Mouse (Mus musculus) heart, embryonic 11.5 days (tissue): ENCODE measurements around the gene Brpf1. TPM values are rescaled to one million over a fixed set of nuclear protein-coding genes. Genes with fewer than 3 reads are reported as not detected.

ENCODE experiments used
- ATAC-seq: fragments of 200-750 bp; cut with Nextera tagmentation; replicated peaks from 2 replicates; pipeline ENCODE4 v1.8.0; 2017; ENCODE audit warnings: moderate library complexity; ENCODE audit not compliant: insufficient number of reproducible peaks, low FRiP score, low TSS enrichment
- H3K27ac ChIP-seq: fragments of 300-500 bp; sonication (generic); 2 replicates; pipeline ENCODE4 v1.5.1; 2014; ENCODE audit warnings: mild to moderate bottlenecking, low read depth, low read length
- H3K27me3 ChIP-seq: fragments of 300-500 bp; sonication (generic); 2 replicates; pipeline ENCODE4 v1.6.1; 2014; ENCODE audit warnings: mild to moderate bottlenecking, low read length, mixed read lengths; ENCODE audit not compliant: control insufficient read depth, insufficient read depth
- H3K36me3 ChIP-seq: fragments of 300-500 bp; sonication (generic); 2 replicates; pipeline ENCODE4 v1.6.1; 2014; ENCODE audit warnings: mild to moderate bottlenecking, low read length, moderate library complexity, mixed read lengths; ENCODE audit not compliant: control insufficient read depth, insufficient read depth
- H3K4me1 ChIP-seq: fragments of 300-500 bp; sonication (generic); 2 replicates; pipeline ENCODE4 v1.6.1; 2014; ENCODE audit warnings: low read length; ENCODE audit not compliant: control insufficient read depth, insufficient read depth
- H3K4me2 ChIP-seq: fragments of 300-500 bp; sonication (generic); 2 replicates; pipeline ENCODE4 v1.6.1; 2014; ENCODE audit warnings: mild to moderate bottlenecking, moderate library complexity
- H3K4me3 ChIP-seq: fragments of 300-500 bp; sonication (generic); 2 replicates; pipeline ENCODE4 v1.5.1; 2014; ENCODE audit warnings: low read depth, low read length
- H3K9ac ChIP-seq: fragments of 300-500 bp; sonication (generic); 2 replicates; pipeline ENCODE4 v1.6.1; 2014; ENCODE audit warnings: mild to moderate bottlenecking, low read depth, low read length, moderate library complexity
- H3K9me3 ChIP-seq: fragments of 300-500 bp; sonication (generic); replicated peaks from 2 replicates; pipeline ENCODE4 v1.6.1; 2016; ENCODE audit warnings: low read length; ENCODE audit not compliant: control insufficient read depth
- WGBS: fragments of 180-500 bp; shearing (Covaris S2); extraction: QIAGEN DNeasy Blood & Tissue Kit; methylation state at CpG from one replicate; pipeline ENCODE4 v1.1.7; 2014; ENCODE audit not compliant: insufficient replicate concordance; 5-methylcytosine and 5-hydroxymethylcytosine counted together
- polyA plus RNA-seq: library from polyadenylated mRNA; unstranded; fragments of >200 nt; fragmentation: Nextera tagmentation; extraction: Ambion mirVana; gene quantifications from 2 replicates; pipeline ENCODE4 v1.2.1, GENCODE M21; 2014

Gene Brpf1
- 11.0 and 14.6 TPM in 2 replicates for polyA plus RNA-seq

DNA sequence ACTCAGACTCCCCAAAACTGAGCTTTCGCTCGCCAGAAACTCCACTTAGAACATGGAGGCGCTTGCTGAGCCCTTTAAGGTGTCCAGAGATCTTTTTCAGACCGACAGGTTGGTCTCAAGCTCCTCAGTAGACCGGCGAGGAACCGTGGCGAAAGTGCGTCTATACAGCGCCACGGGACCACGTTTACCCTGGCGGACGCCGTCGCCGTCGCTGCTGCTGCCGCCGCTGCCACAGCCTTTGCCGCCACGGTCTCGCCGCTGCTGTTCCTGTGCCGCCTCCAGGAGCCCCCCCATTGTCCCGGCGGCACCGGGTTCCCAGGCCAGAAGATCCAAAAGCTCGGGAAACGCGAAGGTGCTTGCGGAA is at the start of gene Brpf1:
Gene Brpf1, plus strand, starts transcription at position 152 of the 364 bp plus-strand sequence.
- H3K27ac ChIP-seq = peak within 1 kb of the TSS; percentile 99
- ATAC-seq = peak; percentile 53
- peak within 1 kb of the TSS; percentile 84 for H3K4me2 ChIP-seq
- 0 out of 2 replicates have a peak, but pooled peaks cover 9% of the 10 kb centered on the region for H3K4me1 ChIP-seq
- H3K9me3 ChIP-seq = no peaks in the 10 kb centered on the region
- H3K9ac ChIP-seq = peak within 1 kb of the TSS; percentile 95
- H3K4me3 ChIP-seq = peak within 1 kb of the TSS; percentile 96
- H3K36me3 ChIP-seq = 0 out of 2 replicates have a peak, but pooled peaks cover 3% of the 10 kb centered on the region
- WGBS = 0% methylated on average over 32 of the region's 32 CpGs
- H3K27me3 ChIP-seq = no peaks in the 10 kb centered on the region

GRCm38 (mm10) chr6:113261174-113261858 is 45.6 kb upstream of the Brpf1 start:
- Histone ChIP-seq H3K4me2 (no peak overlapping the region), H3K4me1 (no peaks in the 10 kb centered on the region), H3K4me3 (no peak overlapping the region), H3K27me3 (no peaks in the 10 kb centered on the region), H3K9ac (no peak overlapping the region), H3K36me3 (peaks cover 15% of the 10 kb centered on the region), H3K9me3 (no peaks in the 10 kb centered on the region), H3K27ac (no peak overlapping the region)
- WGBS = 84% methylated on average over 8 of the region's 8 CpGs
- no peak for ATAC-seq

DNA sequence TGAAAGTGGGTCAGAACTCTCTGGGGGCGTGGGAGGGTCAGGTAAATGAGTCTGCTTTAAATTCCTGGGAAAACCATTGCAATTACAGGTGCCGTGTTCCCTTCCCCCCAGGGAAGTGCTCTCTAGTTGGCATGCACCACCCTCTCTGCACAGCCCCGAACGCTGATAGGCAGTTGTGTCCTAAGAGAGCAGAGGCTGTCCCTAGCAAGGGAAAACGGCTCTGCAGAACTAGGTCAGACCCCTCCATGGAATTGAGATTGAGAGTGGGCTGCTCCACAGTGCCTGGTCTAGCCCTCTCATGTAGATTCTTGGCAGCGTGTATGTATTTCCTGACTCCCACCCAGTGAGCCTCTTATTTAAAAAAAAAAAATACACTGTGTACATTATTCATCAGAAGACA is 43.4 kb upstream of the Brpf1 start:
- ATAC-seq = no peak
- no peaks in the 10 kb centered on the region for H3K27me3 ChIP-seq
- no peak overlapping the region for H3K9ac ChIP-seq
- H3K4me1 ChIP-seq = no peaks in the 10 kb centered on the region; the same call in 1 of the 2 replicates
- WGBS = 90% methylated on average over 6 of the region's 6 CpGs
- no peak overlapping the region for H3K4me2 ChIP-seq
- H3K9me3 ChIP-seq = no peaks in the 10 kb centered on the region
- no peak overlapping the region for H3K27ac ChIP-seq
- H3K4me3 ChIP-seq = no peak overlapping the region
- H3K36me3 ChIP-seq = peaks cover 20% of the 10 kb centered on the region

DNA sequence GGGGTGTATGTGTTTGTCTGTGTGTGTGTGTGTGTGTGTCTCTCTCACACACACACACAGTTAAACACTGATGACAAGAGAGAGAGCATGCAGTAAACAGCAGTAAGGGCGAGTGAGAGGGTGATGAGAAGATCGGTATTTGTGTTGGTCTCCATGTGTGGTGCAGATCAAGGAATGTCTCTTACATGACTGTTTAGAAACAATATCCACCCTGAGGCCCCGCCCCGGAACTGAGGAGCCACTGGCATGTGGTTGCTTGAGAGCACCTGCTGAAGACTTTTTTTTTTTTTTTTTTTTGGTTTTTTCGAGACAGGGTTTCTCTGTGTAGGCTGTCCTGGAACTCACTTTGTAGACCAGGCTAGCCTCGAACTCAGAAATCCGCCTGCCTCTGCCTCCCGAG is 42.5 kb upstream of the Brpf1 start:
- ATAC-seq = no peak
- WGBS = 91% methylated on average over 8 of the region's 8 CpGs

DNA sequence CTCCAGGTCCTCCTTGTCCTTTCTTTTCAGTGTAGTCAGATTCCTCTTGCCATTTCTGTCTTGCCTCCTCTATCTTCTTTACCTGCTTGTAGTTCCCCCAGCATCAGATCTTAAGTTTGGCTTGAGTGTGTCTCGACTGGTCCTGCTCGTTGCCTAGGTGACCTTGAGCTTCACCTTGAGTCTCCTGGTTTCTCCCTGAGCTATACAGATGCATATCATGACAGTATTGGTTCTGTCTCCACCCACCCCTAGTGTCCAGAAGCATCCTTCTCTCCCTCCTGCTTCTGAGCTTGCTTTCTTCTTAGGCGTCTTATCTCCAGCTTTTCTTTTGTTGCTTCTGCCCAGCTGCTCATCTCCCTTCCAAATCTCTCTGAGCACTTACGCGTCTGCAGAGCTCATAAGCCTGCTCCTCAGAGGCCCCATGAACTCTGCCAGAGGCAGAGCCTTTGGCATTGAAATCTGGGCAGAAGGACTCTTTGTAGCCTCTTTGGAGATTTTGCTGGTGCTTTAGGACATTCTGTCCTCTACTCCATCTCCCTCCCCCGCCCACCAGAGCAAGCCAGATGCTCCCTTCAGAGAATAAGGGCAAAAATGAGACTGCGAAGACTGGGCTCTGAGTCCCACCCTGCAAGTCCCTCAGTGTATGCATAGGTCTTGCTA is 39.8 kb upstream of the Brpf1 start:
- no peak overlapping the region for H3K4me3 ChIP-seq
- H3K9me3 ChIP-seq = no peaks in the 10 kb centered on the region
- H3K27me3 ChIP-seq = no peaks in the 10 kb centered on the region
- 0 out of 2 replicates have a peak overlapping the region, but pooled peaks have one; percentile 46 for H3K27ac ChIP-seq
- H3K4me1 ChIP-seq = no peaks in the 10 kb centered on the region; the same call in 1 of the 2 replicates
- no peak overlapping the region for H3K9ac ChIP-seq
- H3K36me3 ChIP-seq = peaks cover 39% of the 10 kb centered on the region
- 67% methylated on average over 7 of the region's 7 CpGs for WGBS
- no peak for ATAC-seq
- no peak overlapping the region for H3K4me2 ChIP-seq

More for the DNA sequence above, 42.5 kb upstream of the Brpf1 start:
- H3K36me3 ChIP-seq = peaks cover 27% of the 10 kb centered on the region
- no peak overlapping the region for H3K4me3 ChIP-seq
- H3K27me3 ChIP-seq = no peaks in the 10 kb centered on the region
- no peak overlapping the region for H3K27ac ChIP-seq
- H3K4me1 ChIP-seq = no peaks in the 10 kb centered on the region; the same call in 1 of the 2 replicates
- no peaks in the 10 kb centered on the region for H3K9me3 ChIP-seq
- H3K9ac ChIP-seq = no peak overlapping the region
- no peak overlapping the region for H3K4me2 ChIP-seq

- no peak overlapping the region for H3K27ac ChIP-seq
- no peak overlapping the region for H3K4me2 ChIP-seq
- no peaks in the 10 kb centered on the region; the same call in 1 of the 2 replicates for H3K4me1 ChIP-seq
- H3K27me3 ChIP-seq = no peaks in the 10 kb centered on the region
- no peaks in the 10 kb centered on the region for H3K9me3 ChIP-seq
- WGBS = 77% methylated on average over 1 of the region's 1 CpGs
- no peak for ATAC-seq
- H3K36me3 ChIP-seq = peaks cover 36% of the 10 kb centered on the region
- no peak overlapping the region for H3K4me3 ChIP-seq
- no peak overlapping the region for H3K9ac ChIP-seq
Observed at GRCm38 (mm10) chr6:113267988-113268387, 38.9 kb upstream of the Brpf1 start.

GRCm38 (mm10) chr6:113272365-113272764 is 34.6 kb upstream of the Brpf1 start:
- Histone ChIP-seq H3K4me2 (no peak overlapping the region), H3K36me3 (peaks cover 28% of the 10 kb centered on the region), H3K4me3 (no peak overlapping the region), H3K9ac (no peak overlapping the region), H3K27ac (no peak overlapping the region), H3K4me1 (no peaks in the 10 kb centered on the region; the same call in 1 of the 2 replicates), H3K27me3 (no peaks in the 10 kb centered on the region), H3K9me3 (no peaks in the 10 kb centered on the region)
- ATAC-seq = no peak
- 75% methylated on average over 3 of the region's 3 CpGs for WGBS

DNA sequence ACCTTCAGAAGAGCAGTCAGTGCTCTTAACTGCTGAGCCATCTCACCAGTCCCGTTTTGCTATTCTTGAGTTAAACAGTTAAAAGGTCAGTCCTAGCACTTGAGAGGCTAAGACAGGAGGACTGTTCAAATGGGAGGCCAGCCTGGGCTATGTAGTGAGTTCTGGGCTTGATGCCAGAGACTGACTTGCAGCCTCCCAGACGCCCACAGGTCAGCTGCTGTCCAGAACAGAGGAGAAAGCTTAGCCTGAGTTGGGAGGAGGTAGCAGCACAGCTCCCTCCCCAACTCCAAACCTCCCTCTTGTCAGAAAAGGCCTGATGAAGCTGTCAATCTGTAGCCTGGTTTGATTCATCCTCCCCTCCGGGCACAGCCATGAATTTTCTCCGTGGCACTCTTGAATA is 30.1 kb upstream of the Brpf1 start:
- no peak for ATAC-seq
- 70% methylated on average over 4 of the region's 4 CpGs for WGBS
- peaks cover 3% of the 10 kb centered on the region; the same call in 1 of the 2 replicates for H3K36me3 ChIP-seq

More for the DNA sequence above, 30.1 kb upstream of the Brpf1 start:
- H3K9me3 ChIP-seq = no peaks in the 10 kb centered on the region
- H3K27ac ChIP-seq = no peak overlapping the region
- H3K4me3 ChIP-seq = no peak overlapping the region
- no peak overlapping the region for H3K4me2 ChIP-seq
- no peak overlapping the region for H3K9ac ChIP-seq
- H3K27me3 ChIP-seq = peaks cover 5% of the 10 kb centered on the region
- no peaks in the 10 kb centered on the region for H3K4me1 ChIP-seq
